Mouse (Mus musculus) forelimb bud, embryonic 11.5 days (tissue): Measurements from ENCODE around the gene Man2b2.

Experiments
- DNase-seq: peaks from one replicate; pipeline ENCODE4 v3.0.0-alpha.2; 2012; ENCODE audit warnings: low read depth, low spot score

Gene Man2b2

GRCm38 (mm10) chr5:36769603-36770002, 60.9 kb downstream of the Man2b2 start:
- DNase-seq, result no peak

DNA sequence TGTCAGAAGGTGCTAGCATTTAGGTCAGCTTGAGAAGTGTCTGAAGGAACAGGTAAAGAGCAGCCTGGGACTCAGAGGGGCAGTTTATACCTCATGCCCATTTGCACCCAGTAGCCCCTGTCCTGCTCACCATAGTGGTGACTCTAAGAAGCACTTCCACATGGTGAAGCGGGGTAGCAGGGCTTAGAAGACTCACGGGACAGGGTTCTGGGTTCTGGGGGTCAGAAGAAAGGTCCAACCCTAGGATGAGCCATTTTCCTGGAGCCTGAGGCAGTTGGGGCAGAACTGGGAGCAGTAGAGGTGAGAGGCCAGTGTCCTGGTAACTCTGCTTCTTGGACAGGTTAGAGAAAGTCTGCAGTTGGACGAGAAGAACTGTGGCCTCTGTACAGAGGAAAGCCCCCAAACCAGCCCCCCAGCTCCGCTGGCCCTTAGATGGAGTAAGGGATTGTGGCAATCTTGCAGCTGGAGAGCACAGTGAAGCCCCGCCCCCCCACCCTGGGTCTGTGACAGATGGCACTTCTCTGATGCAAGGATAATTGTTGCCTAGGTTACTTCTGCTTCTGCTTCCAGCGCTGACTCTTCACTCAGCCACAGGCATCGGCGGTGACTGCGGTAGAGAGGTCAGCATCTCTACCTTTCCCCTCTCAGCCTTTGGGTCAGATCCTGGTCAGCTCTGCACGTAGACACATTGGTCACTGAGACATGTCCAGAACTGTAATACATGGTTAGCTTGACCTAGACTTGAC, 63.3 kb downstream of the Man2b2 start:
- DNase-seq, result no peak

DNA sequence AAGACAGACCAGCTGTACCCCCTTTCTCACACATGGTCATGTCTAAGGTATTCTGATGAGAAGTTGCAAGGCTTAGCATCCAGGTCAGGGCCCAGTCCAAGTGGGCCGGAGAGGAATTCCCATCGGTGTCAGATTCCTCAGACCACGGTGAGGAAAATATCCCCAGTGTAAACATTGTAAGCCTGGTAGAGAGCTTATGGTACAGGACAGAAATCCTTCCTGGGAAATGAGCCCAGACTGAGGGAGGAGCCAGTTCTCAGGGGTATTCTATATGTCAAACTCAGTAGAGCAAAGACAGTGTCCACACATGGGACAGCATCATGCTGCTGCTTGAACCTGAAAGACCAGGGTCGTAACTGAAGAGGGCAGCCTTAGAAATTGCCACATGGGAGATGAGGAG, 70.6 kb downstream of the Man2b2 start:
- DNase-seq, result no peak

DNA sequence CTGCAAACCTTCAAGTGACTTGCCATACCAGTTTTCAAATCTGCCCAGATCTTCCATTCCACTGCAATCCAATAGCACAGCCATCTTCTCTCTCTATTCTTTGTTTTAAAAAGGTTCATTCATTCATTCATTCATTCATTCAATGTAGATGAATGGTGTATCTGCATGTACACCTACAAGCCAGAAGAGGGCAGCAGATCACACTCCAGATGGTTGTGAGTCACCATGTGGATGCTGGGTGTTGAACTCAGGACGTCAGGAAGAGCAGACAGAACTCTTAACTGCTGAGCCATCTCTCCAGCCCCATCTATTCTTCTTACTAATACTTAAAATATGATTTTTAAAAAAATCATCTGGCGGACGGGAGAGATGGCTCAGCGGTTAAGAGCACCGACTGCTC, 73.4 kb downstream of the Man2b2 start:
- no peak for DNase-seq
